Mouse (Mus musculus): ENCODE results near the gene Fbrsl1.

- no peak for TF ChIP-seq CTCF (IDR thresholded peaks at IDR 0.05; ENCODE audit: extremely low read depth, insufficient read depth, low read length)
- TF ChIP-seq POLR2A (IDR thresholded peaks at IDR 0.05; ENCODE audit: extremely low read depth, insufficient read depth, low read length): no peak
Observed at GRCm38 (mm10) chr5:110401101-110401500, 47.2 kb downstream of the Fbrsl1 start.

All from cortical plate, adult 2 months (tissue).